In the genomic region with DNA sequence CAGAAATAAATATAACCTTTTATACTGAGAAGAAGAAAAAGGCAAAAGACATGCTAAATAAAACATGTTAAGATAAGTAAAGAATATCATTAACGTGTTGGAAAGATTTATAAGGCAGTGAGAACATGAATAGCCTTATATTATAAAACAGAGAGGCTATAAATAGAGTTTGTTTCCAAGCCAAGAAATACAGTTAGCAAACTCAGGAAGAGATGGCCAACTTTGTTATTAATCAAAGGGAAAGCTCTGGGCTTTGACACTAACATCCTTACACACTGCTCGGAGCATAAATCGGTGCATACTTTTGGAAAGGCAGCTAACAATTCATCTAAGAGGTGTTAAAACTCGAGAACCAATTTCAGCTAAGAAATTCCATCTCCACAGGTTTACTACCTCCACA, we compare ENCODE assay signal across 19 mouse cellular contexts.
"Had no signal": no experiment of that assay in that cellular context is flagged by ENCODE, and none has a peak within 500 bp of the region (broad histone marks: within the 10 kb centered on the region; RNA-seq: fewer than 3 reads in every experiment).

No protein-coding gene starts in this region.

- H3K9me3 ChIP-seq: limb, embryonic 13.5 days; liver, embryonic 13.5 days; lung, embryonic 15.5 days had no signal

- DNase-seq: kidney, adult 2 months; kidney, postnatal 10 days; kidney, postnatal 4 days; left cerebral cortex, postnatal 4 days; liver, embryonic 13.5 days; lung, postnatal 4 days; midbrain, embryonic 14.5 days; right cerebral cortex, adult 18-20 months; right cerebral cortex, postnatal 14 days; right cerebral cortex, postnatal 4 days; thymus, adult 2 months; thymus, postnatal 14 days; thymus, postnatal 4 days had no signal

- H3K36me3 ChIP-seq: limb, embryonic 13.5 days; liver, embryonic 13.5 days; lung, embryonic 15.5 days had no signal

- H3K9ac ChIP-seq: limb, embryonic 13.5 days; liver, embryonic 13.5 days; lung, embryonic 15.5 days had no signal

- H3K4me3 ChIP-seq: limb, embryonic 13.5 days; liver, embryonic 13.5 days; lung, embryonic 15.5 days had no signal

- H3K27ac ChIP-seq: limb, embryonic 13.5 days; liver, embryonic 13.5 days; lung, embryonic 15.5 days; stomach, postnatal 0 days had no signal

- H3K4me1 ChIP-seq: liver, embryonic 13.5 days had no signal

- H3K27me3 ChIP-seq: limb, embryonic 13.5 days; liver, embryonic 13.5 days; lung, embryonic 15.5 days had no signal

- H3K4me2 ChIP-seq: limb, embryonic 13.5 days; liver, embryonic 13.5 days; lung, embryonic 15.5 days; midbrain, embryonic 11.5 days had no signal

- ATAC-seq: inflammation-experienced regulatory T-cells, adult 6 months; intestine, embryonic 16.5 days had no signal
